Mouse (Mus musculus): ENCODE measurements around the gene Ncoa1. TPM values are rescaled to one million over a fixed set of nuclear protein-coding genes. Genes with fewer than 3 reads are reported as not detected.

The Ncoa1 gene
- total and polyA plus RNA-seq, 3 experiments, result 36.0 to 65.0 (median 45.0) TPM

DNA sequence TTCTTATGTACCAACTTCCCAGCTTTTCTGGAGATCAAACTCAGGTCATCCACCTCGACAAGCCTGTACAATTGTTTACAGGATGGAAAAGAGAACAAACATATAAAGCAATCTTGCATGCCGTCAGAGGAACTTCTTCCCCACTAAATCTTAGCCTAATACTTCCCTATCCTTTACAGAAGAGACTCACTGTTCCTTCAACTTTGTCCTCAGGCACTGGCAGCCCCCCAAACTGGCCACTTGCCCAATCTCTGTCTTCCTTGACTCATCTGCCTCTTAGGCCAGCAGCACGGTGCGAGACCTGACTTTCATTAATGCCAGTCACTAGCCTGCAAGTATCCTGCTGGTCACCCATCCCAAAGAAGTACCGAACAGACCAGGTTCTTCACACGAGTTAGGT is 11.4 kb upstream of the Ncoa1 start:
- TF ChIP-seq ZNF384 (IDR thresholded peaks at IDR 0.05; ENCODE audit: low read depth, low read length) (no peak), CHD2 (IDR thresholded peaks at IDR 0.05; ENCODE audit: low read length) (no peak), NRF1 (IDR thresholded peaks at IDR 0.05; ENCODE audit: insufficient read depth, low read depth, low read length, poor library complexity, severe bottlenecking) (no peak), SIN3A (IDR thresholded peaks at IDR 0.05; ENCODE audit: low read length) (no peak), MXI1 (IDR thresholded peaks at IDR 0.05; ENCODE audit: low read depth, low read length) (no peak), POLR2AphosphoS5 (IDR thresholded peaks at IDR 0.05; ENCODE audit: borderline replicate concordance, low read depth, low read length) (no peak), POLR2AphosphoS2 (IDR thresholded peaks at IDR 0.05; ENCODE audit: low read length) (no peak), ELF1 (IDR thresholded peaks at IDR 0.05; ENCODE audit: low read depth, low read length) (no peak)
- no peak overlapping the region for H3K27ac ChIP-seq (ENCODE audit: control insufficient read depth, low read depth, low read length)
- peak; percentile 27 for DNase-seq (ENCODE audit: low read depth, low spot score)
- H3K27me3 ChIP-seq (ENCODE audit: control insufficient read depth in 1 of 2, insufficient read depth in 2 of 2, low read length in 2 of 2), result no peaks in the 10 kb centered on the region
- H3K79me2 ChIP-seq (ENCODE audit: control insufficient read depth, insufficient read depth, low read length, poor library complexity), result no peaks in the 10 kb centered on the region
- H3K9me3 ChIP-seq (replicated peaks; ENCODE audit: insufficient read depth, low read length), result no peaks in the 10 kb centered on the region
- no peaks in the 10 kb centered on the region for H3K4me1 ChIP-seq (ENCODE audit: control insufficient read depth in 1 of 2, insufficient read depth in 2 of 2, low read length in 2 of 2)
- H3K36me3 ChIP-seq (ENCODE audit: control insufficient read depth in 1 of 2, insufficient read depth in 2 of 2, low read length in 2 of 2), result no peaks in the 10 kb centered on the region
- H3K4me3 ChIP-seq (ENCODE audit: control insufficient read depth in 1 of 2, insufficient read depth in 1 of 2, low read depth in 2 of 2, low read length in 2 of 2), result no peak overlapping the region
- no peak overlapping the region for H3K9ac ChIP-seq (ENCODE audit: control insufficient read depth, low read depth, low read length, poor library complexity, severe bottlenecking)

DNA sequence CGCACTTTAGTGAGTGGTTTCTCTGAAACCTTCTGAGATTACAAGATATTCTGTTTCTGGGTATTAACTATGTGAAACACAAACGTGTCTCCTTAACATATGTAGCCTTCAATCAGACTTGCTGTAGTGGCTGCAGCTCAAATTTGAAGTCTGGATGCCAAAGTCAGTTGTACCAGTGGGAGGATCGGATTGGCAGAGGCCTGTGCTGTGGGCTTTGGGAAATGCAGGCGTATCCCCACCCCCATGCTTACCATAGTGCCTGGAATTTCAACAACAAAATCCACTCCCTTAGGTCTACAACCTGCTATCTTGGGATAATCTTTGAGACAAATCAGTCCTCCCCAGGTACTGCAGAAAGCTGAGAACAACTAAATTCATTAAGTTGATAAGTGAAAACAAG is 6.4 kb upstream of the Ncoa1 start:
- TF ChIP-seq MYC (IDR thresholded peaks at IDR 0.05; ENCODE audit: low read depth, low read length) (no peak), GATA1 (IDR thresholded peaks at IDR 0.05; ENCODE audit: low read depth, low read length) (no peak), MAX (IDR thresholded peaks at IDR 0.05; ENCODE audit: low read length) (no peak), RAD21 (IDR thresholded peaks at IDR 0.05; ENCODE audit: low read depth, low read length) (no peak), TCF12 (IDR thresholded peaks at IDR 0.05; ENCODE audit: low read depth, low read length) (no peak)
- Histone ChIP-seq H3K27ac (ENCODE audit: control insufficient read depth, low read depth, low read length) (no peak overlapping the region), H3K79me2 (ENCODE audit: control insufficient read depth, insufficient read depth, low read length, poor library complexity) (no peaks in the 10 kb centered on the region), H3K4me1 (ENCODE audit: control insufficient read depth in 1 of 2, insufficient read depth in 2 of 2, low read length in 2 of 2) (peaks cover 0 to 5% of the 10 kb centered on the region in 2 experiments; a peak in 1 of 4 replicates), H3K27me3 (ENCODE audit: control insufficient read depth in 1 of 2, insufficient read depth in 2 of 2, low read length in 2 of 2) (no peaks in the 10 kb centered on the region), H3K9ac (ENCODE audit: control insufficient read depth, low read depth, low read length, poor library complexity, severe bottlenecking) (no peak overlapping the region), H3K9me3 (replicated peaks; ENCODE audit: insufficient read depth, low read length) (no peaks in the 10 kb centered on the region), H3K36me3 (ENCODE audit: control insufficient read depth in 1 of 2, insufficient read depth in 2 of 2, low read length in 2 of 2) (no peaks in the 10 kb centered on the region; a peak in 1 of 4 replicates), H3K4me3 (ENCODE audit: control insufficient read depth in 1 of 2, insufficient read depth in 1 of 2, low read depth in 2 of 2, low read length in 2 of 2) (no peak overlapping the region)
- DNase-seq (ENCODE audit: low read depth, low spot score), result no peak

GRCm38 (mm10) chr12:4481687-4482086 is 4.7 kb upstream of the Ncoa1 start:
- Histone ChIP-seq H3K27me3 (ENCODE audit: control insufficient read depth in 1 of 2, insufficient read depth in 2 of 2, low read length in 2 of 2) (no peaks in the 10 kb centered on the region), H3K4me3 (ENCODE audit: control insufficient read depth in 1 of 2, insufficient read depth in 1 of 2, low read depth in 2 of 2, low read length in 2 of 2) (no peak overlapping the region), H3K36me3 (ENCODE audit: control insufficient read depth in 1 of 2, insufficient read depth in 2 of 2, low read length in 2 of 2) (peaks cover 0 to 9% of the 10 kb centered on the region in 2 experiments; a peak in 1 of 4 replicates), H3K27ac (ENCODE audit: control insufficient read depth, low read depth, low read length) (no peak overlapping the region), H3K9me3 (replicated peaks; ENCODE audit: insufficient read depth, low read length) (no peaks in the 10 kb centered on the region), H3K9ac (ENCODE audit: control insufficient read depth, low read depth, low read length, poor library complexity, severe bottlenecking) (no peak overlapping the region), H3K79me2 (ENCODE audit: control insufficient read depth, insufficient read depth, low read length, poor library complexity) (peaks cover 6% of the 10 kb centered on the region), H3K4me1 (ENCODE audit: control insufficient read depth in 1 of 2, insufficient read depth in 2 of 2, low read length in 2 of 2) (peaks cover 0 to 13% of the 10 kb centered on the region in 2 experiments; a peak in 2 of 4 replicates)
- TF ChIP-seq ZNF384 (IDR thresholded peaks at IDR 0.05; ENCODE audit: low read depth, low read length) (peak; percentile 74; the same call in 1 of the 2 replicates), JUND (IDR thresholded peaks at IDR 0.05; ENCODE audit: low read depth, low read length) (no peak), GABPA (IDR thresholded peaks at IDR 0.05; ENCODE audit: low read depth, low read length) (no peak), ZC3H11A (IDR thresholded peaks at IDR 0.05; ENCODE audit: low read depth, low read length) (no peak), SMC3 (IDR thresholded peaks at IDR 0.05; ENCODE audit: low read depth, low read length) (peak; percentile 7; the same call in 1 of the 2 replicates), MXI1 (IDR thresholded peaks at IDR 0.05; ENCODE audit: low read depth, low read length) (no peak), MAX (IDR thresholded peaks at IDR 0.05; ENCODE audit: low read length) (no peak), POLR2AphosphoS2 (IDR thresholded peaks at IDR 0.05; ENCODE audit: low read length) (0 out of 2 replicates have a peak, but pooled peaks have one; percentile 30), RAD21 (IDR thresholded peaks at IDR 0.05; ENCODE audit: low read depth, low read length) (no peak), TCF12 (IDR thresholded peaks at IDR 0.05; ENCODE audit: low read depth, low read length) (no peak)
- DNase-seq (ENCODE audit: low read depth, low spot score), result no peak

Measured in MEL (cell line).